Mouse (Mus musculus) neural tube, embryonic 15.5 days (tissue): Measurements from ENCODE around the gene Fam198a. TPM values are rescaled to one million over a fixed set of nuclear protein-coding genes. Genes with fewer than 3 reads are reported as not detected.

Experiments
- ATAC-seq: fragments of 200-750 bp; cut with Nextera tagmentation; 2 replicates; pipeline ENCODE4 v1.8.0; 2017; ENCODE audit warnings: mild to moderate bottlenecking, moderate TSS enrichment, moderate library complexity; ENCODE audit not compliant: low FRiP score
- H3K27ac ChIP-seq: fragments of 300-500 bp; sonication (generic); replicated peaks from 2 replicates; pipeline ENCODE4 v1.5.1; 2015; ENCODE audit warnings: mild to moderate bottlenecking, inconsistent platforms
- H3K27me3 ChIP-seq: fragments of 300-500 bp; sonication (generic); replicated peaks from 2 replicates; pipeline ENCODE4 v1.6.1; 2015; ENCODE audit warnings: inconsistent platforms
- H3K36me3 ChIP-seq: fragments of 300-500 bp; sonication (generic); 2 replicates; pipeline ENCODE4 v1.6.1; 2015; ENCODE audit warnings: inconsistent platforms
- H3K4me1 ChIP-seq: fragments of 300-500 bp; sonication (generic); 2 replicates; pipeline ENCODE4 v1.6.1; 2015; ENCODE audit warnings: inconsistent platforms
- H3K4me2 ChIP-seq: fragments of 300-500 bp; sonication (generic); 2 replicates; pipeline ENCODE4 v1.6.1; 2015; ENCODE audit warnings: inconsistent platforms, mild to moderate bottlenecking, moderate library complexity
- H3K4me3 ChIP-seq: fragments of 300-500 bp; sonication (generic); replicated peaks from 2 replicates; pipeline ENCODE4 v1.5.1; 2015; ENCODE audit warnings: mild to moderate bottlenecking, inconsistent platforms
- H3K9ac ChIP-seq: fragments of 300-500 bp; sonication (generic); replicated peaks from 2 replicates; pipeline ENCODE4 v1.6.1; 2015; ENCODE audit warnings: mild to moderate bottlenecking, inconsistent platforms
- H3K9me3 ChIP-seq: fragments of 300-500 bp; sonication (generic); replicated peaks from 2 replicates; pipeline ENCODE4 v1.6.1; 2016; ENCODE audit warnings: inconsistent platforms
- WGBS: fragments of 180-500 bp; shearing (Covaris S2); methylation state at CpG from one replicate; pipeline ENCODE4 v1.1.7; 2015; ENCODE audit warnings: mixed read lengths; 5-methylcytosine and 5-hydroxymethylcytosine counted together
- polyA plus RNA-seq: library from polyadenylated mRNA; unstranded; fragments of >200 nt; fragmentation: Nextera tagmentation; extraction: Ambion mirVana; gene quantifications from 2 replicates; pipeline ENCODE4 v1.2.1, GENCODE M21; 2015

Gene Fam198a
- polyA plus RNA-seq, 1 experiment from 2014 or later: 1.9 TPM

DNA sequence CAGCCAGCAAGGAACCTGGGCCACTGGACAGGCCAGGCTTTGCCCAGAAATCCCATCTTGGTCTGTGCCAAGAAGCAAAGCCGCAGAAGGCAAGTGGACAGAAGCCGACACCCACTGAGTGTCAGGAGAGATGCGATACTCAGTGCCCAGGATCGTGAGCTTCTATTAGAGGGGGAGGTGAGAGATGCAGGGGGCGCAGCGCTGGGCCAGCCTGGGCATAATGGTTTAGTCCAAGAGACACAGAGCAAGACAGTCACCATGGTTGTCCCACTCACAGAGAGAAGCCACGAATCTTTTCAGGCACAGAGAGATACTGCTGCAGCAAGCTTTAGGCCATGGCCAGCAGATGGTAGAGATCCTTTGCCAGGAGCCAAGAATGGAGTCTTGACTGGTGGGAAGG is 14.2 kb downstream of the Fam198a start:
- H3K27ac ChIP-seq: no peak overlapping the region
- no peak overlapping the region for H3K4me3 ChIP-seq
- WGBS: 90% methylated on average over 7 of the region's 7 CpGs
- H3K36me3 ChIP-seq: no peaks in the 10 kb centered on the region
- no peak overlapping the region for H3K4me2 ChIP-seq
- no peaks in the 10 kb centered on the region for H3K9me3 ChIP-seq
- H3K9ac ChIP-seq: no peak overlapping the region
- ATAC-seq: no peak
- no peaks in the 10 kb centered on the region for H3K27me3 ChIP-seq
- H3K4me1 ChIP-seq: 0 out of 2 replicates have a peak, but pooled peaks cover 2% of the 10 kb centered on the region

DNA sequence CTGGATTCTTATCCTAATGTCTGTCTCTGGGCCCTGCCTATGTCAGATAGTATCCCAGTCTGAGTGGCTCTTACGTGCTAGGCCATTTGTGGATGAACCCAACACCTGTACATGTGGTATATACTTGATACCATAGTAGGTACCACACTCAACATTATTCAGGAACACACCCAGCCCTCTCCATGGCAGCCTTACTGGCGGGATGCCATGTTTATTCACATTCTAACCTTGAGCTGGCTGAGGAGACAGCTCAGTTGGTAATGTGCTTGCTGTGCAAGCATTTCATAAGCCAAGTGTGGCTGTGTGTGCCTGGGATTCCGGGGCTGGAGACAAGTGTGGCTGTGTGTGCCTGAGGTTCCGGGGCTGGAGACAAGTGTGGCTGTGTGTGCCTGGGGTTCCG is 17.5 kb downstream of the Fam198a start:
- WGBS: 82% methylated on average over 5 of the region's 5 CpGs
- H3K27ac ChIP-seq: no peak overlapping the region

DNA sequence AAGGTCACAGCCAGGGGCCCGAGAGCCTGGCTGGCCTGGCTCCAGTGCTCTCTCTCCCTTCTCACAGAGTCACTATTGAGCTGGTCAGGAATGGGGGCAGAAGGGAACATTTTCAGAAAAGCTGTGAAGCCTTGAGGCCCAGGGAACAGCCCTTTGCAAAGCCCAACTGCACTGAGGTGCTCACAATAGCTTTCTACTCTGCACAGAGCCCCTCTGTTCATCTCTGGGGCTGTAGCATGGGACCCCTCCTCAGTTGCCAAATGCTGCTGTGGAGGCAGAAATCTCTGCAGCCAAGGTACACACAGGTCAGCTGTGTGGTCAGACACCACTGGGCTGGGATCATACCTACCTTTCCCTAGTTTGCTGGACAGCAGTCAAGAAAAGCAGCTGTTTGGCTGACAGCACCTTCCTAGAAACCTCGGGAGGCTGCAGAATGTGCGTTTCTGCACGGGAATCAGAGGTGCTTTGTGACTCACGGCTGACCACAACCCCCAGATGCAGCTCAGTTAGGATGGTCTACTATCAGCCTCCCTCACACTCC is 19.1 kb downstream of the Fam198a start:
- WGBS: 57% methylated on average over 5 of the region's 5 CpGs
- no peaks in the 10 kb centered on the region for H3K9me3 ChIP-seq
- no peak for ATAC-seq
- H3K9ac ChIP-seq: no peak overlapping the region
- H3K4me3 ChIP-seq: no peak overlapping the region
- no peaks in the 10 kb centered on the region for H3K36me3 ChIP-seq
- peak overlapping the region; percentile 58 for H3K27ac ChIP-seq
- no peak overlapping the region for H3K4me2 ChIP-seq
- peaks cover 4% of the 10 kb centered on the region; the same call in 1 of the 2 replicates for H3K4me1 ChIP-seq
- no peaks in the 10 kb centered on the region for H3K27me3 ChIP-seq

More for the DNA sequence above, 17.5 kb downstream of the Fam198a start:
- no peak for ATAC-seq
- no peak overlapping the region for H3K4me3 ChIP-seq
- H3K36me3 ChIP-seq: no peaks in the 10 kb centered on the region
- no peaks in the 10 kb centered on the region for H3K27me3 ChIP-seq
- no peak overlapping the region for H3K9ac ChIP-seq
- no peaks in the 10 kb centered on the region for H3K9me3 ChIP-seq
- peaks cover 4% of the 10 kb centered on the region; the same call in 1 of the 2 replicates for H3K4me1 ChIP-seq
- no peak overlapping the region for H3K4me2 ChIP-seq

DNA sequence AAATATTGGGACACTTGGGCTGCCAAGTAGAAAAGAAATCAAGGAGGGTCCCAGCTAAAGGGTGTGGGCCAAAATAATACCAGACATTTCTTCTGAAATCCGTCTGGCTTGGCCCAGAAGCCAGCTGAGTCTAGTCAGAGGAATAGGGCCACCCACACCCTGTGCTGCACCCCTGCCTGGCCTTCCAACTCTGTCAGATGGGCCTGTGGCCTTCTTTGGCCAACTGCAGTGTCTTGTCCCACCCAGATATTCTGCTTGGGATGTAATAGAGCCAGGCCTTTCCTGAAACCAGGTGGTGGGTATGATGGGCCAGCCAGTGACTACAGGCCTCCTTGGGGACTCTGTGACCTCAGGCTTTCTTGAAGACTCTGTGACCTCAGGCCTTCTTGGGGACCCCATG is 22.4 kb downstream of the Fam198a start:
- 86% methylated on average over 1 of the region's 1 CpGs for WGBS
- Histone ChIP-seq H3K36me3 (no peaks in the 10 kb centered on the region), H3K9me3 (no peaks in the 10 kb centered on the region), H3K4me3 (no peak overlapping the region), H3K4me2 (no peak overlapping the region), H3K27me3 (no peaks in the 10 kb centered on the region), H3K4me1 (peaks cover 4% of the 10 kb centered on the region; the same call in 1 of the 2 replicates), H3K27ac (no peak overlapping the region), H3K9ac (no peak overlapping the region)
- ATAC-seq: no peak

DNA sequence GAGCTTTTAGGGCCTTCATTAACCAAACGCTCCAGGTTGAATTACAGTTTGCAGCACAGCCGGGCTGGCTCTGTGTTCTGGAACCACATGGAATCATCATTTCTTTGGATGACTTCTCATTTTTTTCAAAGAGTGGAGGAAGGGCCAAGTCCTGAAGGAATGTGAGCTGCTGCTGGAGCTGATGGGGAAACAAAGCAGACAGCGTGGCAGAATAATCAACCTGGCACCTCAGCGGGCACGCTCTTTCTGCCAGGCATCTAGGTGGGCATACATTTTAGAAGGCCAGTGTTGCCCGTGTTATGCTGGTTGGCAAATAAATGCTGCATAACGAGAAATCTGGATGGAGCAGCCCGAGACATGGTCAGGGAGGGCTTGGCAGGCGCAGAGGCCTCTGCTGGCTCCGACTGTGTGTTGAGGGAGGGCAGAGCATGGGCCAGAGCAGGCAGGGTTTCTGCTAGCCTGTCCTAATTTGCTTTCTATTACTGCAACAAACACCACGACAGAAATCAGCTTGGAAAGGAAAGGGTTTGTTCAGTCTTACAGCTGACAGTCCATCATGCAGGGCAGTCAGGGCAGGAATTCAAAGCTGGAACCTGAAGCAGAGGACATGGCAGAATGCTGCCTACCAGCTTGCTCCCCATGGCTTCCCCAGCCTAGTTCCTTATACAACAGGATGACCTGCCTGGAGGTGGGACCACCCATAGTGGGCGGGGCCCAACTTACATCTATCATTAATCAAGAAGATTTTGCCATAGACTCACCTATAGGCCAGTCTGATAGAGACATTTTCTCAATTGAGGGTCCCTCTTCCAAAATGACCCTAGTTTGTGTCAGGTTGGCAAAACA is 23.6 kb downstream of the Fam198a start:
- ATAC-seq: 0 out of 2 replicates have a peak, but pooled peaks have one; percentile 52
- WGBS: 84% methylated on average over 12 of the region's 12 CpGs
- no peaks in the 10 kb centered on the region for H3K27me3 ChIP-seq
- H3K4me3 ChIP-seq: no peak overlapping the region
- H3K36me3 ChIP-seq: no peaks in the 10 kb centered on the region
- H3K9me3 ChIP-seq: no peaks in the 10 kb centered on the region
- no peak overlapping the region for H3K9ac ChIP-seq
- no peak overlapping the region for H3K4me2 ChIP-seq
- H3K27ac ChIP-seq: 0 out of 2 replicates have a peak overlapping the region, but pooled peaks have one; percentile 37
- peaks cover 4% of the 10 kb centered on the region; the same call in 1 of the 2 replicates for H3K4me1 ChIP-seq

DNA sequence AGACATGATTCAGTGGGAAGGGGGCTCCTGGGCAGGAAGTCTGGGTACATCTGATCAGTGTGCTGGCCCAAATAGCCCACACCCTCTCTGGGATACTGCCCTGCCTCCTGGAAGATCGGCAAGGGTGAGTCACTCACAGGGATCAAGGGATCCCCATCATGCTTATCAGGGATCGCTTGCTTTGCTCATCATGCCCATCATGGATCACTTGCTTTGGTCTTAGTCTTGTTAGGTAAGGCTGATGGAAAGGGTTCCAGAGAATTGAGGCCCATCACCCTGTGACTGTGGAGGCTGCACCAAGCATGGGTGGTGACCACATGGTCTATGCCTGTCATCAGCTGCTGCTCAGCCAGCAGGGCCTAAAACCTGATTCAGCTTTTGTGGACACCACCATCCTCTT is 24.5 kb downstream of the Fam198a start:
- H3K4me2 ChIP-seq: no peak overlapping the region
- no peak overlapping the region for H3K9ac ChIP-seq
- peaks cover 4% of the 10 kb centered on the region; the same call in 1 of the 2 replicates for H3K4me1 ChIP-seq
- no peaks in the 10 kb centered on the region for H3K9me3 ChIP-seq
- no peak for ATAC-seq
- no peak overlapping the region for H3K27ac ChIP-seq
- no peaks in the 10 kb centered on the region for H3K27me3 ChIP-seq
- H3K36me3 ChIP-seq: no peaks in the 10 kb centered on the region
- H3K4me3 ChIP-seq: no peak overlapping the region
- 82% methylated on average over 2 of the region's 2 CpGs for WGBS

DNA sequence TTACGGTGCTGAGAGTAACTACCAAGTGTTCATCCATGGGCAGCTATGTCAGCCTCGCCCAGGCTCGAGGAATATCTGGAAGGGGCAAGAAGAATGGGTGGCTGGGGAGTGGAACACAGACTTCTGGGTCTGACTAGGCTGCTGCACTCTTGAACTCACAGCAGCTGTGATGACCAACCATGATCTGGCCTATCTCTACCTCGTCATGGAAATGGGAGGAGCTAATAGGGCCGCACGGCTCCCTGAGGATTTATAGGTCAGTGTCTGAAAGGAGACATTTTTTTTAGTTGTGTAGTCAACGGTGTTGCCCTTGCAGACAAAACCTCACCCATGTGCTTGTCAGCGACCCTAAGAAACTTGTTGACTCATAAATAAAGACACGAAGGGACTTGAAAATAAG is 30.3 kb downstream of the Fam198a start:
- Histone ChIP-seq H3K27ac (no peak overlapping the region), H3K4me1 (peaks cover 15% of the 10 kb centered on the region), H3K9ac (no peak overlapping the region), H3K4me2 (no peak overlapping the region), H3K36me3 (peaks cover 10% of the 10 kb centered on the region), H3K27me3 (no peaks in the 10 kb centered on the region), H3K4me3 (no peak overlapping the region), H3K9me3 (no peaks in the 10 kb centered on the region)
- whole genome bisulfite sequencing: 63% methylated on average over 9 of the region's 9 CpGs
- ATAC-seq: no peak

DNA sequence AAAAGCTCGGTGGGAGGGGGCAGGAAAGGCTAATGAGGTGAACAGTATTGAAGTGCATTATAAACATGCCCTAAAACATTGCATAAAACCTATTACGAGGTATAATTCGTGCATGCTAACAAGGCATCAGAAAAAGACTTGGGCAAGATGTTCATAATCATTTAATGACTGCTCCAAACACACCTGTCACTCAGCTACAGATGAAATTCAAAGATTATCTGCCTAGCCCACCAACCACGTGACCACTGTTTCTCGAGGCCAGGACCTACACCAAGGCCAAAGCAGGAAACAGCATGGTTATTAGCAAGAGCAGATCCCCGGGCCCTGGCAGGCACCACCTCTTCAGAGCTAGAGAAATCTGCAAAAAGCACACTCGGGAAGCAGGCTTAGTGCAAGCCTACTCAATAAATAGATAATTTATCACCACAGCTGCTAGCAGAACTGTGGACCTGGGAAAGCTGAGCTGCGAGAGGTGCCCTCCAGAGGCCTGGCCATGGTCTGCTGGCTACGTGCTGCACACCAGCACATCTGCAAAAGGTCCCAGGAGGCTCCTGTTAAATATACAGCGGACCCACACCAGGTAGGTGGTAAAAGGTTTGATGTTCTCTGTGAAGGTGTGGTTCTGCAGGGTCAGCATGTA is 30.8 kb downstream of the Fam198a start:
- no peak for ATAC-seq
- H3K36me3 ChIP-seq: peaks cover 10% of the 10 kb centered on the region
- no peaks in the 10 kb centered on the region for H3K9me3 ChIP-seq
- 65% methylated on average over 10 of the region's 10 CpGs for WGBS
- H3K9ac ChIP-seq: no peak overlapping the region
- no peak overlapping the region for H3K4me2 ChIP-seq
- H3K4me3 ChIP-seq: no peak overlapping the region
- H3K27ac ChIP-seq: 0 out of 2 replicates have a peak overlapping the region, but pooled peaks have one; percentile 4
- H3K4me1 ChIP-seq: peaks cover 15% of the 10 kb centered on the region
- H3K27me3 ChIP-seq: no peaks in the 10 kb centered on the region

DNA sequence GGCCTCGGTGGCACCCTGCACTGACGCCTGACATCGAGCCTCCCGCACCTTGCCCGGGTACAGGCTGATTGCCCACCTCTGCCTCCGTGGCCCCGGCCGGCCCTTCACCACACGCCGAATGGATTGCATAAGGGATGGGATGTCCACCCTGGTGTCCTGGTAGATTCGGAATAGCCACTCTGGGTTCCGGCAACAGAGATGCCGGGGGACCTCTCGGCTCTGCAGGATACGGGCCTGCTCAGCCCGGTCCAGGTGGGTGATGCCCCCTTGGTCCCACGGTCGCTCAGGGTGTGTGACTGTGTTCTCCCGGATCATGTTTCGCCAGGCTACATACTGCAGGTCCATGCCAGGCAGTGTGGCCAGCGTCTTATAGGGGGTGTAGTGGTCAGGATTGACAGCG is 31.4 kb downstream of the Fam198a start:
- Histone ChIP-seq H3K9ac (no peak overlapping the region), H3K9me3 (no peaks in the 10 kb centered on the region), H3K4me3 (no peak overlapping the region), H3K27me3 (no peaks in the 10 kb centered on the region), H3K27ac (0 out of 2 replicates have a peak overlapping the region, but pooled peaks have one; percentile 4), H3K4me2 (no peak overlapping the region), H3K36me3 (peaks cover 10% of the 10 kb centered on the region), H3K4me1 (peaks cover 15% of the 10 kb centered on the region)
- no peak for ATAC-seq
- 95% methylated on average over 22 of the region's 22 CpGs for WGBS

DNA sequence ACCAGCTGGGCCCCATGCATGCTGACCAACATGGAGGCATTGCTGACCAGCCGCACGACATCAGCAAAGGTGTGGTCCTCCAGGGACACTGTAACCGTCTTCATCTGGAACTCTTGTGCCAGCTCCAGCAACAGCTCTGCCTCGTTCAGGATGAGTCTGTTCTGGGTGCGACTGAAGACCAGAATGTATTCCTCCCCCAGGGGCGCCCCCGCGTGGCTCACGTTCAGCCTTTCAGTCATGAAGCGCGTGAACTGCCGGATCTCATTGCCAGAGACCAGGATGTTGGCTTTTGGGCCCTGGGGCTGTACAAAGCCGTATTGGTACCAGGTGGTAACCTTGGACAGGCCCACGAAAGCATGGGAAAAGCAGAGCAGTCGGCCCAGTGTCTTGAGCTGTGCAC is 31.9 kb downstream of the Fam198a start:
- Histone ChIP-seq H3K4me1 (peaks cover 15% of the 10 kb centered on the region), H3K9me3 (no peaks in the 10 kb centered on the region), H3K27me3 (no peaks in the 10 kb centered on the region), H3K36me3 (peaks cover 10% of the 10 kb centered on the region), H3K4me2 (no peak overlapping the region), H3K9ac (no peak overlapping the region), H3K4me3 (no peak overlapping the region), H3K27ac (no peak overlapping the region)
- 91% methylated on average over 15 of the region's 15 CpGs for WGBS
- no peak for ATAC-seq

DNA sequence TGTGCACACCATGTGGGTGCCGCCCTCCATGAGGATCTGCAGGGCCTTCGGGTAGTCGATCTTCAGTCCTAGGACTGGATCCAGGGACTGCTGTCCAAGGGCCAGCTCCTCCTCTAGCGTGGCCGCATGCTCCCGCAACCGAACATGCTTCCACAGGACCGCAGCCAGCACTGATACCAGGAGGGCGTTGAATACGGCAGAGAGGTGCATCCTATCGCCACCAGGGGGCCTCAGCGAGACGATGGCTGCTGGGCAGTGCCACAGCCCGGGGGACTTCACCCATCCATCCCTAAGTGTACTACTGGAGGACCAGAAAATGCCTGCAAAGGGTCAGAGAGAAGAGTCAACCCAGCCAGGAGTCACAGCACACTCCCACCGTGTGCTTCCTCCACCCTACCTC is 32.7 kb downstream of the Fam198a start:
- H3K9ac ChIP-seq: no peak overlapping the region
- H3K36me3 ChIP-seq: peaks cover 10% of the 10 kb centered on the region
- no peaks in the 10 kb centered on the region for H3K9me3 ChIP-seq
- peaks cover 15% of the 10 kb centered on the region for H3K4me1 ChIP-seq
- H3K4me3 ChIP-seq: no peak overlapping the region
- H3K27ac ChIP-seq: no peak overlapping the region
- H3K27me3 ChIP-seq: no peaks in the 10 kb centered on the region
- no peak overlapping the region for H3K4me2 ChIP-seq
- WGBS: 59% methylated on average over 15 of the region's 15 CpGs
- no peak for ATAC-seq
